Mouse (Mus musculus): ENCODE measurements around the gene Slc35c2. TPM values are rescaled to one million over a fixed set of nuclear protein-coding genes. Genes with fewer than 3 reads are reported as not detected.

Slc35c2 gene
- polyA plus RNA-seq (2017; shearing (Covaris generic)): 10 to 100 TPM; 36.4 to 44.9 (median 44.1) TPM

DNA sequence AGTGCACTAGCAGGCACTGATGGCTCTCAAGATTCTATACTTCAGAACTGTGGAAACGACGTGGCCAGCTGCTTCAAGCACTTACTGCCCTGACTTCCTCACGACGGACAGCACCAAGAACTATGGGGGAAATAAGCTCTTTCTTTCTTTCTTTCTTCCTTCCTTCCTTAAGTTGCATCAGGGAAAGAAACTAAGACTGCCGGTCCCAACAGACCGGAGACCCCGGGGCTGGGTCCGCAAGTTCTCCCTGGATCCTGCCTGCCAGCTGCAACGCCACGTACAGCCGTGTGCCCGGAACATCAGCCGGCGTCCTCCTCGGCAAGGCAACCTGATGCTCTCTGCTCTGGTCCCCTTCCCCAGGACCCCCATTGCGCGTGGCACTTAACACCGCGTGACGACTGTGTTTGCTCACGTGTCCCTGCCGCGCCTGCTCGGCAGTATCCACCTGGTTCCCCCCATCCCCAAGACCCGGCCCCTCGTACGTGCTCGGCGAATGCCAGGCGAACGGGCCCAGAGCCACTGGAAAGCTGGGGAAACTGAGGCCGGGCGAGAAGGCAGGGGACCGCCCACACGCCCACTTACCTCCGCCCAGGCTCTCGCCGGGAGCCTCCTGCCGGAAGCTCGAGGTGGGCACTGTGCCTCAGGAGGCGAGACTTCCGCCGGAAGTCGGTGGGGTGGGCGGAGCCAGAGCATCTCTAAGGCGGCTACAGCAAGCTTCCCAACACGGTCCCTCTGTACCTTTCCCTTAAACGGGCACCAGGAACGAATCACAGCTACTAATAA is at the start of gene Slc35c2:
Gene Slc35c2, minus strand, starts transcription at position 668 of the 783 bp plus-strand sequence.
- peak; percentile 83 for ATAC-seq

DNA sequence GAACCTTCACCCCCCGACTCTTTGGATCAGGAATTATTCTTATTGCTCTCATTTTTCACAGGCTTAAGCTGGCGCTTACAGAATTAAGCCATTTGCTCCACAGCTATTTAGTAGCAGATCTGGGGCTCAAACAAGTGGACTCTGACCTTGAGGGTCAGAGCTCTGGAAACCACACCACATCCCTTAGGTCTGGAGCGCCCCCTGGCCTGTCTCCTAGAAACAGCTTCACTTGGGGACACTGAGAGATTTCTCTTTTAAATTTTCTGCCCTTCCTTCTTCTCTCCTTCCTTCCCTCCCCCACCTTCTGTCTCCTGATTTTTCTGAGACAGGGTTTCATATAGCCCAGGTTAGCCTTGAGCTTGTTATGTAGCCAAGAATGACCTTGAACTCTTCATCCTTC is 49.5 kb upstream of the Slc35c2 start:
- no peak for ATAC-seq

DNA sequence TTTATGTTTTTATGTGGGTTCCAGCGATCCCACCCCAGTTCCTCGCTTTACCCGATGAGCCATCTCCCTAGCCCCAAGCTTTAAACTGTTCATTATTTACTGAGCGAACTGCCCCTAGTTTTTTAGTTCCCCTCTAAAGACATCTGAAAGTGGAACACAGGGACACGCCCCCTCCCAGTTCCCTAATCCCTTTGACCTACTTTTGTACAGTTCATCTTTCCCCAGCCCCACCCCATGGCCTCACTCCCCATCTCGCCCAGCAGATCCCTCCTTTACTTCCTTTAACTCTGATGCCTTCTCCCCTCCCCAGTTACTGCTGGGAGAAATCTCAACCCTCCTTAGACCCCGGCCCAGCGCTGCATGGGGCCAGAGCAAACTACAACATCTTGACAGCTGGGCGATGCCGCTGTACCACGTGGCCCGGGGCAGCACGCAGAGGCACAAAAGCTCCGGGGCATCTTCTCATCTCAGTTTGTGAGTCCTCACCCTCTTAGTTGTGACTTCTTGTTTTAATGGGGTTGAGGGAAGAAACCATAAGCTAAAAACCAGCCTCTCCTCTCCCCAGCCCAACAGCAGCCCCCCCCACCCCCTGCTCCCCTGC is 45.0 kb upstream of the Slc35c2 start:
- ATAC-seq: no peak

DNA sequence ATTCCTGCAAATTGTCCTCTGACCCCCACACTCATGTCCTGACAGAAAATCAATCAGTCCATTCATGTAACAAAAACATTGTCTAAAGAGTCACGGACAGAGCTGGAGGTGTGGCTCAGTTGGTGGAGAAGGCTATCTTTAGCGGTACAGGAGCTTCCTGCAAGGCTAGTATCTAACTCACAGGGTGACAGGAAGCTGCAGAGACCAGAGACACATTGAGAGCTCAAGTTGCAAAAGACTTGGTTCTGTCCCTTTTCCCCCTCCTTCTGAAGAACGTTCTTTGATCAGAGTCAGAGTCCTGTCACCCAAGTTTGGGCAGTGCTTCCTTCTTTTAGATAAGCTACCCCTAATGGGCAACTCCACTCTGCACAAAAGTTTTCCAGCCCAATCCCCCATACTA is 42.0 kb upstream of the Slc35c2 start:
- ATAC-seq: no peak

GRCm38 (mm10) chr2:165328746-165329145 is 41.1 kb upstream of the Slc35c2 start:
- ATAC-seq: no peak

GRCm38 (mm10) chr2:165327386-165327785 is 39.7 kb upstream of the Slc35c2 start:
- no peak for ATAC-seq

DNA sequence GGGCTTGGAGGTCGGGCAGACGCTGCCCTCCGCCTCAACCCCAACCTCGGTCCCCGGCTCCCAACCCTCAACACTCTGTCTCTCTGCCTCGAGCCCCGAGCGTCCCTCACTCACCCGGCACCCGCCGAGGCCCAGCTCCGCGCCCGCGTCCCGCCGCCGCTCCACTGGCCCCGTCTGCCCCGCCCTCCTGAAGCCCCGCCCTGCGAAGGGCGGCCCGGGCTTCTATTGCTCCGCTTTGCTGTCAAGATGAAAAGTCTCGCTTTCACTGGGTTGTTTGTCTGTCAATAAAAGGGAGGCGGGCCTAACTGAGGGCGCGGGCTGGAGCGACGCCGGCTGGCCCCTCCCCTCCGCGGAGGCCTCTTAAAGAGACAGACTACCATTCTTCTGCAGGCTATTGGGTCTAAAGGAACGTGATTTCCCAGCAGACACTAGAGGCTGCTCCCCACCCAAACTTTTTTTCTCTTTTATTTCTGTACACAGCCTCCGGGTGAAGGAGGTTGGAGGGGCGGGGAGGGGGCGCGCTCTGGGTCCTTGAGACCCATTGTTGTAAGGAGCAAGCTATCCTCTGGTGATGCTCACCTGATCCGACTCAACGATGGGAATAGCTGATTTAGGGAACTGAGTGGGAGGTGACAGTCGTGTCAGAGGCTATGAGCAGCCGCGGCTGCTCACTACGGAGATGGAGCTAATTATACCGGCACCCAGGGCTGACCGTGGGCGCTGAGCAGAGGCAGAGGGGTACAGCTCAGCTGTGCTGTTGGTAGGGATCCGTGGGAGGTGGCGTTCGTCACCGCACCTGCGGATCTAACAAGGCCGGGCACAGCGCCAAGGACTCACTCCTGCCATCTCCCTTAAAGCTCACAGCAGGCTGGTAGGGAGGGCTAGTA is 38.9 kb upstream of the Slc35c2 start, which contains the start of gene Elmo2:
Gene Elmo2, minus strand, starts transcription at position 176 of the 887 bp plus-strand sequence.
- ATAC-seq: peak; percentile 99

GRCm38 (mm10) chr2:165325521-165326303 is 38.0 kb upstream of the Slc35c2 start:
- ATAC-seq: no peak

DNA sequence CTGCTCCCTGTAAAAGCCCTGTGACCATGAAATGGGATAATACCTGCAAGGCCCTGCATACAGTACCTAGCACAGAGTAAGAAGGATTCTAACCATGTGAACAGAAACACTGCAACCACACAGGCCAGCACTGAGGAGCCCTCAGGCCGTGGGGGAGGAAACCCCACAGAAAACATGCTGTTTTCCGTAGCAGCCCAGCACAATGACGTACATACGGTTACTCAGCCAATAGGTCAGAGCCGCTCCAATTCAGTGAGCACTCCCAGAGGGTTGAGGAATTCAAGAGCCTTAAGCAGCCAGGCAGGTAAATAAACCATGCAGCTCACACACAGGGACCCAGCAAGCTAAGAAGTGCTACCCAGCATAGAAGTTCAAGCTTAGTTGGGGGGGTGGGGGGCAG is 36.3 kb upstream of the Slc35c2 start:
- no peak for ATAC-seq

DNA sequence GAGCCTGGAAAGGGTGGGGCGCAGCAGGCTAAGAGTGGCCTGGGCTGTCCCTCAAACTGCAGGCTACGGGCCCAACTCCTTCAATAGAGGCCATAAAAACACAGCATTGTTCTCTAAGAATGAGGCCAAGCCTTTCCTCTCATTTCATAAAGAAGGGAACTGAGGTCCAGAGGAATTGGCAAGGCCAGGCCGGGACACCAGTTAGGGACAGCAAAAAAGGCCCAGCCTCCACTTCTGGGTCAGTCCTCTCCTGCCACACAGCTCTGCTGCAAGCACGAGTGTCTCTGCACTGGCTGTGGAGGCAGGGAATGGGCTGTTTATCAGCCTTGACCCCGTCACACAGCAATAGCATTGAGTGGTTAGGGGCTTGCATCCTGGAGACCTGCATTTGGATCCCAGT is 35.8 kb upstream of the Slc35c2 start:
- ATAC-seq: no peak

DNA sequence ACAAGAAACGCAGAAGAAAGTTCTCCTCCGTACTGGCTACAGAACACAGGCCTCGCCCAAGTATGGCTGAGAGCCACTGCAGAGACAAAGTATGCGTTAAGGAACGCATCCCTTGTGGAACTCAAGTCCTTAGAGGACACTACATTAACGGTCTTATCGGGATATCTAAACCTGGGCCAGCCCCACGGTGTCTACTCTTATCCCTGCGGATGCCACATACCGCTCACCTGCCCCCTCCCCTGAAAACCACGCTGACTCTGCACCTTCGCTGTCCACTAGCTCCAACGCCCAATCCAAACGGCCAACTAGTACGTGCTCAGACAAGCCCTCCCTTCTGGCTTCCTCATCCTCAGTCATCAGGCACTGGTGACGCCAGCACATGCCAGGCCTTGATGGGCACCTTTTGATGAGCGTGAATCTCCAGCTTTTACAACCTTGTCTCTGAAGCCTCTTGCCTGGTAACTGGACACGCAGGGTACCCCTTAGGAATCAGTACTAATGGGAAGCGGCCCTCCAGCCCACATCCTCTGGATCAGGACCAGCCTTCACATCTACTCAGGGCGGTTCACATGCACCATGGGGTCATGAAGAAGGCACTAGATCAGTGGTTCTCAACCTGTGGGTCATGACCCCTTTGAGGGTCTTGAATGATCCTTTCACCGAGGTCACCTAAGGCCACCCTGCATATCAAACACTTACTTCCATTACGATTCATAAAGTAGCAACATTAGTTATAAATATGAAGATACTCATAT is 34.5 kb upstream of the Slc35c2 start:
- no peak for ATAC-seq

- no peak for ATAC-seq
These were observed 33.8 kb upstream of the Slc35c2 start for GRCm38 (mm10) chr2:165321381-165321888.

GRCm38 (mm10) chr2:165320531-165321150 is 33.0 kb upstream of the Slc35c2 start:
- ATAC-seq: no peak

- ATAC-seq: no peak
These were observed 31.8 kb upstream of the Slc35c2 start for GRCm38 (mm10) chr2:165319503-165319902.

- ATAC-seq: no peak
These were observed 31.3 kb upstream of the Slc35c2 start for GRCm38 (mm10) chr2:165318941-165319340.

DNA sequence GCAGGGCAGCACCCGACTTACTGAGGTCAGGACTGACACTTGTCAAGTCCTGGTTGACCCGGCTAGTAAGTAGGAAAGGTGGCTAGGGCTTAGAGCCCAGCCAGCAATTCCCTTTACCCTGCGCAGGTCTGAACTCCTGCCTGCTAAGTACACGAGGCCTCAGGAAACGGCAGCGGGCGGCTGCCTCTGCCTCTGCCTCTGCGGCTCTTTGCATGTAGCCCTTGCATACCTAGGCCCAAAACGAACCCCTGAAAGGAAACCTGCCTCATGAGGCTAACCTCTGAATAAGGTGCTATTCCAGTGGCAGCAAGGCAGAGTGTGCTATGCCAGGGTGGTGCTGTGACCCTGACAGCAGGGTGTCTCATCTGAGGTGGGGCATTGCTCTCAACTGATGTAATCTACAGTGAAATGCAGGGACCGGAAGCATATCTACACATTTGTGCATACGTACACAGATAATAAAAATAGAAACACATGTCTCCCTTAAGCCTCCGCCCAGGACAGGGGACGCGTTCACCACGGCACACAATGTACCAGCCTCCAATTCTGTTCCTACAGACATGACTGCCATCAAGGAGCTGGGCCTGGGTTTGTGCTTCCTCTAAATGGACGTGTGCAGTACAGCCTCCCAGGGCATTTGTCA is 30.1 kb upstream of the Slc35c2 start:
- ATAC-seq: no peak

DNA sequence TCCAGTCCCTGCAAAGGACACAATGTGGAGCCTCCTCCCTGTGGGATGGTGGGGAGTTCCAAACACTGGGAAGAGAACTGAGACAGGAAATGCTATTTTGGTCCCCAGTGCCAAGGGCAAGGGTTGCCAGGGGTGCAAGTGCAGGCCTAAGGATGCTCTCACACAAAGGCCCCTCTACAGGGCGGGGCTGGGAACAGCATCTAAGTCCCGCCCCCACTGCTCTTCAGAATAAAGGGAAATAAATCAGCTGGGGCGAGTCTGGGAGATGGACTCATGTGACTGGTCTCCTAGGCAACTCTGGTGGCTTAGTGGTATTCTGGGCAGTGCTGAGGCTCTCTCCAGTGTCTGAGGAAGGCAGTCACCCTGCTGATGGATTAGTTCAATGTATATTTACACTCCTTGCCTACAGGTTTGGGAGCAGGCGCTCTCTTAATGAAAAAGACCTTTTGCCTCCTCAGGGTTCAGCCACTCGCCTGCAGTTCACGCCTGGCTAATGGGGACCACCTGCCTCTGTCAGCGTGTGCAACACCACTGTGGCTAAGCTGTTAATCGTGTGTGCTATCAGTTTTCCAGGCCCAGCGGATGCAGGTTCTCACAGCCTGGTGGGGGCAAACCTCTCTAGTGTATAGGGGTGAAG is 29.3 kb upstream of the Slc35c2 start:
- no peak for ATAC-seq

DNA sequence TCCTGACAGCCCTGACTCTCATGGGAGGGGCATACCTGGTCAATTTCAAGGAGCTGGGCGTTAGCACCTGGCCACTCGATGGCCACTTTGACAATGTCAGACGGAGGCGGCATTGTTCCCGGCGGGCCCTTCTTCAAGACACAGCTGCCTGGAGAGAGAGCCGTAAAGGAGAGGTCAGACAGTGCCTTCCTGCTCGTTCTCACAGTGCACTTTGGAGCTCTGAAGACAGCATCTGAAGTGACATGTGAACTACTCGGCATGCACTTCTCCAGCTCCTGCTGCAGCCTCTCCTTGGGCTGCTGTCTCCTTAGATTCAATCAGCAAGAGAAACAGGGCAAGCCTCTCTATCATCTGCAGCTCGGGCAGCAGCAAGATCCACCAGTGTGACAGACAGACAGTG is 28.5 kb upstream of the Slc35c2 start:
- ATAC-seq: no peak

- no peak for ATAC-seq
These were observed 26.5 kb upstream of the Slc35c2 start for GRCm38 (mm10) chr2:165314197-165314596.

- ATAC-seq: no peak
These were observed 24.7 kb upstream of the Slc35c2 start for GRCm38 (mm10) chr2:165312381-165312780.

All from inflammation-experienced regulatory T-cells, adult 6 months (primary cell).